Mouse (Mus musculus): ENCODE data around the gene Bcl6b.
A peak's percentile ranks its signal among the peaks of the same experiment; 100 is the strongest.

Bcl6b gene

GRCm38 (mm10) chr11:70233016-70233415 lies 3.4 kb upstream of the Bcl6b start:
- no peak for ATAC-seq (ENCODE audit: low TSS enrichment)

- no peak for ATAC-seq (ENCODE audit: low TSS enrichment)
These were observed 2.9 kb upstream of the Bcl6b start for GRCm38 (mm10) chr11:70232546-70232945.

- ATAC-seq (ENCODE audit: low TSS enrichment): peak; percentile 45; the same call in 1 of the 2 replicates
These were observed 685 bp upstream of the Bcl6b start for GRCm38 (mm10) chr11:70230239-70230727.

- ATAC-seq (ENCODE audit: low TSS enrichment): no peak
These were observed 770 bp downstream of the Bcl6b start for GRCm38 (mm10) chr11:70228828-70229227.

- ATAC-seq (ENCODE audit: low TSS enrichment): 0 out of 2 replicates have a peak, but pooled peaks have one; percentile 36
These were observed 1.8 kb downstream of the Bcl6b start for GRCm38 (mm10) chr11:70227661-70228245.

- ATAC-seq (ENCODE audit: low TSS enrichment): peak; percentile 75
These were observed 2.5 kb downstream of the Bcl6b start for GRCm38 (mm10) chr11:70227126-70227525.

GRCm38 (mm10) chr11:70226602-70226890 lies 3.1 kb downstream of the Bcl6b start:
- no peak for ATAC-seq (ENCODE audit: low TSS enrichment)

GRCm38 (mm10) chr11:70225798-70226601 lies 3.6 kb downstream of the Bcl6b start:
- no peak for ATAC-seq (ENCODE audit: low TSS enrichment)

- no peak for ATAC-seq (ENCODE audit: low TSS enrichment)
These were observed 5.9 kb downstream of the Bcl6b start for GRCm38 (mm10) chr11:70223724-70224123.

- no peak for ATAC-seq (ENCODE audit: low TSS enrichment)
These were observed 7.7 kb downstream of the Bcl6b start for GRCm38 (mm10) chr11:70221603-70222500.

GRCm38 (mm10) chr11:70220731-70221602 lies 8.6 kb downstream of the Bcl6b start, which contains the start of gene Slc16a13:
Slc16a13 (minus strand) TSS chr11:70221064.
- ATAC-seq (ENCODE audit: low TSS enrichment): peak; percentile 84

GRCm38 (mm10) chr11:70220323-70220722 lies 9.3 kb downstream of the Bcl6b start:
- peak; percentile 20; the same call in 1 of the 2 replicates for ATAC-seq (ENCODE audit: low TSS enrichment)

GRCm38 (mm10) chr11:70219873-70220272 lies 9.7 kb downstream of the Bcl6b start:
- no peak for ATAC-seq (ENCODE audit: low TSS enrichment)

- ATAC-seq (ENCODE audit: low TSS enrichment): no peak
These were observed 10.7 kb downstream of the Bcl6b start for GRCm38 (mm10) chr11:70218741-70219470.

- no peak for ATAC-seq (ENCODE audit: low TSS enrichment)
These were observed 11.6 kb downstream of the Bcl6b start for GRCm38 (mm10) chr11:70218039-70218438.

GRCm38 (mm10) chr11:70216103-70216502 lies 13.5 kb downstream of the Bcl6b start:
- ATAC-seq (ENCODE audit: low TSS enrichment): no peak

- no peak for ATAC-seq (ENCODE audit: low TSS enrichment)
These were observed 14.3 kb downstream of the Bcl6b start for GRCm38 (mm10) chr11:70215301-70215700.

- no peak for ATAC-seq (ENCODE audit: low TSS enrichment)
These were observed 14.8 kb downstream of the Bcl6b start for GRCm38 (mm10) chr11:70214856-70215209.

- ATAC-seq (ENCODE audit: low TSS enrichment): peak; percentile 26; the same call in 1 of the 2 replicates
These were observed 15.3 kb downstream of the Bcl6b start for GRCm38 (mm10) chr11:70214191-70214855.

- peak; percentile 46; the same call in 1 of the 2 replicates for ATAC-seq (ENCODE audit: low TSS enrichment)
These were observed 15.9 kb downstream of the Bcl6b start for GRCm38 (mm10) chr11:70213736-70214135.

Data from frontal cortex, adult (tissue).